In genomic region chr9:124440724-124441045, GRCm38 (mm10) we compare ENCODE assay signal across 9 mouse cellular contexts. TPM values are rescaled to one million over a fixed set of nuclear protein-coding genes. Genes with fewer than 3 reads are reported as not detected.
DNase-seq lines count a peak whose midpoint lies in the region; ATAC-seq lines count a peak whose summit lies in the region.
"Had no signal": no experiment of that assay in that cellular context is flagged by ENCODE, and none has a peak within 500 bp of the region (broad histone marks: within the 10 kb centered on the region; RNA-seq: fewer than 3 reads in every experiment).

No protein-coding gene starts in this region.

- no peaks in the 10 kb centered on the region for H3K27me3 ChIP-seq in hindbrain, embryonic 14.5 days (ENCODE audit: control insufficient read depth, insufficient read depth, low read length)
- H3K27me3 ChIP-seq in midbrain, embryonic 13.5 days: no peaks in the 10 kb centered on the region

- H3K4me3 ChIP-seq in hindbrain, embryonic 14.5 days (replicated peaks; ENCODE audit: low read length): peak overlapping the region; percentile 15; the same call in 1 of the 2 replicates
- H3K4me3 ChIP-seq in midbrain, embryonic 13.5 days (replicated peaks): peak overlapping the region; percentile 6; the same call in 1 of the 2 replicates

- H3K4me2 ChIP-seq in hindbrain, embryonic 14.5 days (replicated peaks): 0 out of 2 replicates have a peak overlapping the region, but pooled peaks have one; percentile 7
- no peak overlapping the region for H3K4me2 ChIP-seq in midbrain, embryonic 13.5 days (replicated peaks)

- no peak overlapping the region for H3K9ac ChIP-seq in hindbrain, embryonic 14.5 days
- no peak overlapping the region for H3K9ac ChIP-seq in midbrain, embryonic 13.5 days (replicated peaks)

- H3K4me1 ChIP-seq in hindbrain, embryonic 14.5 days (replicated peaks; ENCODE audit: control insufficient read depth, insufficient read depth, low read length): no peaks in the 10 kb centered on the region
- no peaks in the 10 kb centered on the region for H3K4me1 ChIP-seq in midbrain, embryonic 13.5 days (replicated peaks)

- peaks cover 36% of the 10 kb centered on the region for H3K36me3 ChIP-seq in hindbrain, embryonic 14.5 days (replicated peaks; ENCODE audit: control insufficient read depth, insufficient read depth)
- peaks cover 38% of the 10 kb centered on the region for H3K36me3 ChIP-seq in midbrain, embryonic 13.5 days

- intact Hi-C loops in left cerebral cortex, postnatal 10 days (cut with DNase I): no loop called here
- intact Hi-C loops in left cerebral cortex, postnatal 25 days (cut with DNase I): no loop called here

- H3K27ac ChIP-seq in hindbrain, embryonic 14.5 days: no peak overlapping the region
- no peak overlapping the region for H3K27ac ChIP-seq in midbrain, embryonic 13.5 days

- ATAC-seq in hindbrain, embryonic 14.5 days (ENCODE audit: low FRiP score): no peak; the same call in 1 of the 2 replicates
- peak; percentile 82; the same call in 1 of the 2 replicates for ATAC-seq in midbrain, embryonic 13.5 days

- 82% methylated on average over 14 of the region's 14 CpGs for WGBS in hindbrain, embryonic 14.5 days
- 77% methylated on average over 14 of the region's 14 CpGs for WGBS in midbrain, embryonic 13.5 days

- peaks cover 31% of the 10 kb centered on the region for H3K9me3 ChIP-seq in hindbrain, embryonic 14.5 days (ENCODE audit: control insufficient read depth, low read length)
- H3K9me3 ChIP-seq in midbrain, embryonic 13.5 days: peaks cover 33% of the 10 kb centered on the region

- DNase-seq in adrenal gland, postnatal 36 days: peak; percentile 2 to 3
- DNase-seq in adrenal gland, adult 8-10 months: no peak
- DNase-seq in left cerebral cortex, postnatal 10 days (ENCODE audit: extremely low spot score in 1 of 2, low spot score in 2 of 2): peak; percentile 28 to 61
- DNase-seq in left cerebral cortex, postnatal 25 days (ENCODE audit: low spot score in 2 of 2): no peak
- DNase-seq in hindbrain, embryonic 14.5 days (ENCODE audit: low spot score): no peak
- DNase-seq in embryo, embryonic 10 days (ENCODE audit: low spot score): no peak
- DNase-seq in right cerebral cortex, postnatal 14 days: no peak

RNA-seq across cellular contexts. Expression of gene Ppp2r3d, which starts 36.0 kb away (rescaled TPM):
- total RNA-seq in adrenal gland, postnatal 36 days (2021): 100 to 1,000 TPM in 1 of 2 experiments, 10 to 100 TPM in 1; 92.7 to 101 TPM
- total RNA-seq in adrenal gland, adult 8-10 months (2022): 100 to 1,000 TPM in 3 of 4 experiments, 10 to 100 TPM in 1; 98.3 to 182 (median 140) TPM
- total RNA-seq in left cerebral cortex, postnatal 10 days (2021): 100 to 1,000 TPM; 106 to 120 TPM
- total RNA-seq in left cerebral cortex, postnatal 25 days (2021): 10 to 100 TPM; 83.5 to 95.9 TPM
- 150 and 154 TPM in 2 replicates for polyA plus RNA-seq in hindbrain, embryonic 14.5 days (2014; fragmentation: Nextera tagmentation; extraction: Ambion mirVana)
- 166 and 188 TPM in 2 replicates for polyA plus RNA-seq in midbrain, embryonic 13.5 days (2015; fragmentation: Nextera tagmentation; extraction: Ambion mirVana)

RNA-seq across cellular contexts. Expression of gene Gm21836, which starts 52.9 kb away (rescaled TPM):
- total RNA-seq in adrenal gland, postnatal 36 days (2021): not detected
- total RNA-seq in adrenal gland, adult 8-10 months (2022): not detected
- not detected for total RNA-seq in left cerebral cortex, postnatal 10 days (2021)
- not detected for total RNA-seq in left cerebral cortex, postnatal 25 days (2021)
- not detected in 2 replicates for polyA plus RNA-seq in hindbrain, embryonic 14.5 days (2014; fragmentation: Nextera tagmentation; extraction: Ambion mirVana)
- not detected in 2 replicates for polyA plus RNA-seq in midbrain, embryonic 13.5 days (2015; fragmentation: Nextera tagmentation; extraction: Ambion mirVana)
- total RNA-seq: layer of hippocampus, postnatal 14 days had no signal

Comparison
In these comparisons a context has a peak if more than half of its experiments do, and no peak if none do; other contexts are left out.
1. DNase-seq: peak in adrenal gland, postnatal 36 days (2 of 2) and left cerebral cortex, postnatal 10 days (2 of 2); none in adrenal gland, adult 8-10 months (single experiment), left cerebral cortex, postnatal 25 days (0 of 2), hindbrain, embryonic 14.5 days (single experiment), embryo, embryonic 10 days (single experiment) and right cerebral cortex, postnatal 14 days (single experiment).